15 mouse cellular contexts compared by ENCODE assay signal in the genomic region with DNA sequence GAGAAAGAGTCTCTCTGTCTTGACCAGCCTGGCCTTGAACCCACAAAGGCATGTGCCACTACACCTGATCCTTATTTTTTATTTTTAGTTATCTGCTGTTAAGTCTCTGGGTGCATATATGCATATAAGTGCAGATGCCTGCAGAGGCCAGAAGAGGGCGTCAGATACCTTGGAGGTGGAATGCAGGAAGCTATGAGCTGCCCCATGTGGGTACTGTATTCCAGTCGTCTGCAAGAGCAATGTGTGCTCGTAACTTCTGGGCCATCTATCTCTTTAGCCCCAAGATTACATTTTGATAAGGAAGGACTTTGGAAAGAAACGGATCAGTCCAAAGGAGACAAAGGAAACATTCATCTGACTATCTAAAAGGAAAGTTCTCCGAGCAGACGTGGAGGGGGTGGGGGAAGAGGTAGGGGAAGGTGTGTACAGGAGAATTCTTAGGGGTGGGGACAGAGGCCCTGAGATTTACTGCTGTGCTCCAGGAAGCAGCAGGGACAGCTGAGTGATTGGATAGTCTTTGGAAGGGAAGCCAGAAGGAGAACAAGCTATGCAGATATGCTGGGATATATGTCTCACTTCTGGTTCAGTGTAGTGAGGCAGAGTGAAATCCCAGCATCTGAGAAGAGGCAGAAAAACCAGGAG. TPM values are rescaled to one million over a fixed set of nuclear protein-coding genes. Genes with fewer than 3 reads are reported as not detected.
A peak's percentile ranks its signal among the peaks of the same experiment; 100 is the strongest.
DNase-seq lines count a peak whose midpoint lies in the region; ATAC-seq and TF ChIP-seq lines count a peak whose summit lies in the region.
"Had no signal": no experiment of that assay in that cellular context is flagged by ENCODE, and none has a peak within 500 bp of the region (broad histone marks: within the 10 kb centered on the region; RNA-seq: fewer than 3 reads in every experiment).

No protein-coding gene starts in this region.

- 0 out of 2 replicates have a peak, but pooled peaks have one; percentile 2 for TF ChIP-seq CTCF in lung, adult 2 months (IDR thresholded peaks at IDR 0.05; ENCODE audit: insufficient read depth, low read length)

- H3K9ac ChIP-seq in heart, embryonic 12.5 days: no peak overlapping the region
- no peak overlapping the region for H3K9ac ChIP-seq in stomach, embryonic 15.5 days
- H3K9ac ChIP-seq: hindbrain, embryonic 12.5 days; kidney, embryonic 15.5 days had no signal

- peaks cover 79% of the 10 kb centered on the region for H3K4me1 ChIP-seq in heart, embryonic 12.5 days (replicated peaks)
- peaks cover 8% of the 10 kb centered on the region for H3K4me1 ChIP-seq in lung, adult 2 months (ENCODE audit: control insufficient read depth, insufficient read depth, low read length)
- peaks cover 28% of the 10 kb centered on the region for H3K4me1 ChIP-seq in stomach, embryonic 15.5 days

- no peaks in the 10 kb centered on the region for H3K9me3 ChIP-seq in heart, embryonic 12.5 days (replicated peaks)
- no peaks in the 10 kb centered on the region for H3K9me3 ChIP-seq in stomach, embryonic 15.5 days
- H3K9me3 ChIP-seq: hindbrain, embryonic 12.5 days; kidney, embryonic 15.5 days had no signal

- no peak overlapping the region for H3K4me3 ChIP-seq in heart, embryonic 12.5 days
- no peak overlapping the region for H3K4me3 ChIP-seq in lung, adult 2 months (replicated peaks; ENCODE audit: extremely low read depth, low read depth, low read length)
- no peak overlapping the region for H3K4me3 ChIP-seq in stomach, embryonic 15.5 days (replicated peaks)
- H3K4me3 ChIP-seq: hindbrain, embryonic 12.5 days; kidney, embryonic 15.5 days had no signal

- 0 out of 2 replicates have a peak, but pooled peaks cover 2% of the 10 kb centered on the region for H3K36me3 ChIP-seq in heart, embryonic 12.5 days
- H3K36me3 ChIP-seq in stomach, embryonic 15.5 days: no peaks in the 10 kb centered on the region
- H3K36me3 ChIP-seq: hindbrain, embryonic 12.5 days; kidney, embryonic 15.5 days had no signal

- no peak for ATAC-seq in heart, embryonic 12.5 days (ENCODE audit: insufficient number of reproducible peaks, low FRiP score)
- no peak for ATAC-seq in stomach, embryonic 15.5 days (ENCODE audit: insufficient read depth, low FRiP score, low read depth)
- ATAC-seq: forebrain, embryonic 16.5 days had no signal

- H3K27me3 ChIP-seq in heart, embryonic 12.5 days (replicated peaks): no peaks in the 10 kb centered on the region
- H3K27me3 ChIP-seq in stomach, embryonic 15.5 days (replicated peaks): no peaks in the 10 kb centered on the region
- H3K27me3 ChIP-seq: hindbrain, embryonic 12.5 days; kidney, embryonic 15.5 days had no signal

- H3K4me2 ChIP-seq in heart, embryonic 12.5 days: no peak overlapping the region
- H3K4me2 ChIP-seq in stomach, embryonic 15.5 days: no peak overlapping the region
- H3K4me2 ChIP-seq: hindbrain, embryonic 12.5 days; kidney, embryonic 15.5 days had no signal

- H3K27ac ChIP-seq in heart, embryonic 12.5 days (ENCODE audit: poor library complexity, severe bottlenecking): 0 out of 2 replicates have a peak overlapping the region, but pooled peaks have one; percentile 3
- 0 out of 2 replicates have a peak overlapping the region, but pooled peaks have one; percentile 22 for H3K27ac ChIP-seq in stomach, embryonic 15.5 days
- H3K27ac ChIP-seq: hindbrain, embryonic 12.5 days; kidney, embryonic 15.5 days had no signal

- no peak for TF ChIP-seq POLR2A in lung, adult 2 months (IDR thresholded peaks at IDR 0.05; ENCODE audit: borderline replicate concordance, extremely low read depth, low read depth, low read length)

- intact Hi-C loops in heart, postnatal 10 days (cut with DNase I): no loop called here

- DNase-seq in heart, postnatal 10 days: no peak
- DNase-seq in lung, adult 2 months: no peak
- no peak for DNase-seq in lung, postnatal 14 days
- peak; percentile 90 for DNase-seq in R1 (ENCODE audit: low read depth, low spot score)
- DNase-seq in left cerebral cortex, adult 18-20 months (ENCODE audit: low spot score in 2 of 2): no peak
- no peak for DNase-seq in spleen, postnatal 14 days (ENCODE audit: low spot score in 2 of 2)
- DNase-seq: cerebellum, adult 11 months; thymus, postnatal 25 days had no signal

- WGBS in heart, embryonic 12.5 days: 46% methylated on average over 6 of the region's 6 CpGs
- WGBS in lung, adult 2 months: 42% methylated on average over 6 of the region's 6 CpGs
- 45% methylated on average over 6 of the region's 6 CpGs for WGBS in stomach, embryonic 15.5 days

RNA-seq across cellular contexts. Expression of gene Apobec2, which starts 1.1 kb away (rescaled TPM):
- polyA plus RNA-seq in heart, embryonic 12.5 days (2016; fragmentation: Nextera tagmentation; extraction: Ambion mirVana): 199 and 207 TPM in 2 replicates
- 100 to 1,000 TPM; 227 to 228 TPM for total RNA-seq in heart, postnatal 10 days (2021)
- 1.7 and 39.9 TPM in 2 replicates for polyA plus RNA-seq in lung, adult 2 months (2012; rRNA removed)
- polyA plus RNA-seq in stomach, embryonic 15.5 days (2015; fragmentation: Nextera tagmentation; extraction: Ambion mirVana): 4.4 and 5.2 TPM in 2 replicates
- total RNA-seq in left cerebral cortex, adult 18-20 months (2021): not detected
- total RNA-seq: monocyte, adult 5-6 weeks; neutrophil, adult 5-6 weeks had no signal

RNA-seq across cellular contexts. Expression of gene Tspo2, which starts 17.5 kb away (rescaled TPM):
- 4.5 and 5.7 TPM in 2 replicates for polyA plus RNA-seq in heart, embryonic 12.5 days (2016; fragmentation: Nextera tagmentation; extraction: Ambion mirVana)
- total RNA-seq in heart, postnatal 10 days (2021): 1 to 10 TPM in 1 of 2 experiments, not detected in 1; 1.0 TPM
- polyA plus RNA-seq in lung, adult 2 months (2012; rRNA removed): 0.24 and 1.3 TPM in 2 replicates
- polyA plus RNA-seq in stomach, embryonic 15.5 days (2015; fragmentation: Nextera tagmentation; extraction: Ambion mirVana): 6.8 and 13.6 TPM in 2 replicates
- not detected for total RNA-seq in left cerebral cortex, adult 18-20 months (2021)

RNA-seq across cellular contexts. Expression of gene Unc5cl, which starts 20.9 kb away (rescaled TPM):
- polyA plus RNA-seq in heart, embryonic 12.5 days (2016; fragmentation: Nextera tagmentation; extraction: Ambion mirVana): 0.09 and 0.36 TPM in 2 replicates
- under 1 TPM in 1 of 2 experiments, not detected in 1; 0.72 TPM for total RNA-seq in heart, postnatal 10 days (2021)
- polyA plus RNA-seq in lung, adult 2 months (2012; rRNA removed): 0.85 and 1.1 TPM in 2 replicates
- polyA plus RNA-seq in stomach, embryonic 15.5 days (2015; fragmentation: Nextera tagmentation; extraction: Ambion mirVana): 14.3 and 16.8 TPM in 2 replicates
- total RNA-seq in left cerebral cortex, adult 18-20 months (2021): under 1 TPM; 0.26 to 0.42 TPM

RNA-seq across cellular contexts. Expression of gene Oard1, which starts 24.0 kb away (rescaled TPM):
- 43.6 and 45.4 TPM in 2 replicates for polyA plus RNA-seq in heart, embryonic 12.5 days (2016; fragmentation: Nextera tagmentation; extraction: Ambion mirVana)
- total RNA-seq in heart, postnatal 10 days (2021): 10 to 100 TPM; 11.5 to 16.4 TPM
- polyA plus RNA-seq in lung, adult 2 months (2012; rRNA removed): 6.7 and 11.9 TPM in 2 replicates
- polyA plus RNA-seq in stomach, embryonic 15.5 days (2015; fragmentation: Nextera tagmentation; extraction: Ambion mirVana): 61.1 and 68.7 TPM in 2 replicates
- total RNA-seq in left cerebral cortex, adult 18-20 months (2021): 10 to 100 TPM; 11.9 to 14.6 TPM

RNA-seq across cellular contexts. Expression of gene Nfya, which starts 24.1 kb away (rescaled TPM):
- 13.7 and 14.0 TPM in 2 replicates for polyA plus RNA-seq in heart, embryonic 12.5 days (2016; fragmentation: Nextera tagmentation; extraction: Ambion mirVana)
- total RNA-seq in heart, postnatal 10 days (2021): 10 to 100 TPM; 22.0 to 29.9 TPM
- polyA plus RNA-seq in lung, adult 2 months (2012; rRNA removed): 64.4 and 82.6 TPM in 2 replicates
- polyA plus RNA-seq in stomach, embryonic 15.5 days (2015; fragmentation: Nextera tagmentation; extraction: Ambion mirVana): 11.4 and 12.3 TPM in 2 replicates
- 10 to 100 TPM; 25.2 to 28.7 TPM for total RNA-seq in left cerebral cortex, adult 18-20 months (2021)
